Mouse (Mus musculus) thymus, adult 2 months (tissue): Measurements from ENCODE around the gene Ggt6.

Experiments
- CTCF ChIP-seq: fragments of 200-500 bp; IDR thresholded peaks from 2 replicates; pipeline ENCODE4 v1.5.1; 2012; ENCODE audit warnings: mild to moderate bottlenecking, control low read depth, low read length, moderate library complexity, borderline replicate concordance; ENCODE audit not compliant: control insufficient read depth, poor library complexity, insufficient read depth; ENCODE audit errors: extremely low read depth
- POLR2A ChIP-seq: fragments of 200-500 bp; IDR thresholded peaks from 2 replicates; pipeline ENCODE4 v1.6.1; 2012; ENCODE audit warnings: mild to moderate bottlenecking, low read length, control low read depth, moderate library complexity; ENCODE audit not compliant: control insufficient read depth, poor library complexity, insufficient read depth; ENCODE audit errors: extremely low read depth

DNA sequence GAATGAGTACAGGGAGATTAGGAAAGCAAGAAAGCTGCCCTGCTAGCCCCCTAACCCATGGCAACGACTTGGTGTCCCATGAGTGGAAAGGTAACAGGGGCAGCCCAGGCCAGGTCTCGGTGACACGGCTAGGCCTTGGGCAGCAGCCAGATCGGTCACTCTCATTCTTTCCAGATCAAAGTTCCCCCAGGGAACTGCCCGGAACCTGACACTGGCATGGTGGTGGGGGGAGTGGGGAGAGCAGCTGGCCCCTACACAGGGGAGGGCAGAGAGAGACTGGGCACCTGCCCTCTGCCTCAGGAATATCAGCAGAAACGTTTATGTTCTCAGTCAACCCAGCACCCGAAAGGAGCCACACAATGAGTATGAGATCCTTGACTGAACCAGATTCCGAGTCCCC, 17.1 kb upstream of the Ggt6 start:
- TF ChIP-seq POLR2A (no peak), CTCF (no peak)
